Mouse (Mus musculus) mouse embryonic stem cell (cell line): ENCODE measurements around the gene Il6.
"Not testable (repeated sequence)": the region's sequence is repeated elsewhere in the genome, so short reads cannot be mapped to it uniquely, and the experiment has no call there.

Experiments used
- in situ Hi-C, 2 experiments: fragments of 300-500 bp; cut with MboI; formaldehyde crosslinking; loops; 1 replicate in 1 of 2; 3 replicates in 1 of 2; pipeline ENCODE4 v1.14.3; 2019 to 2020; ENCODE audit warnings: low sequenced_read_pairs in 2 of 2, low pct_unique_long_range_greater_than_20kb in 1 of 2, mixed read lengths in 1 of 2; ENCODE audit not compliant: unreplicated experiment in 1 of 2

Il6 gene

DNA sequence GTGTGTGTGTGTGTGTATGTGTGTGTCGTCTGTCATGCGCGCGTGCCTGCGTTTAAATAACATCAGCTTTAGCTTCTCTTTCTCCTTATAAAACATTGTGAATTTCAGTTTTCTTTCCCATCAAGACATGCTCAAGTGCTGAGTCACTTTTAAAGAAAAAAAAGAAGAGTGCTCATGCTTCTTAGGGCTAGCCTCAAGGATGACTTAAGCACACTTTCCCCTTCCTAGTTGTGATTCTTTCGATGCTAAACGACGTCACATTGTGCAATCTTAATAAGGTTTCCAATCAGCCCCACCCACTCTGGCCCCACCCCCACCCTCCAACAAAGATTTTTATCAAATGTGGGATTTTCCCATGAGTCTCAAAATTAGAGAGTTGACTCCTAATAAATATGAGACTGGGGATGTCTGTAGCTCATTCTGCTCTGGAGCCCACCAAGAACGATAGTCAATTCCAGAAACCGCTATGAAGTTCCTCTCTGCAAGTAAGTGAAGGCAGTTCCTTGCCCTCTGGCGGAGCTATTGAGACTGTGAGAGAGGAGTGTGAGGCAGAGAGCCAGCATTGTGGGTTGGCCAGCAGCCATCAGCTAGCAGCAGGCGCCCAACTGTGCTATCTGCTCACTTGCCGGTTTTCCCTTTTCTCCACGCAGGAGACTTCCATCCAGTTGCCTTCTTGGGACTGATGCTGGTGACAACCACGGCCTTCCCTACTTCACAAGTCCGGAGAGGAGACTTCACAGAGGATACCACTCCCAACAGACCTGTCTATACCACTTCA is at the start of gene Il6:
TSS of gene Il6 (plus strand) at position 389 of the 778 bp plus-strand sequence.
- in situ Hi-C loops = no loop called here

DNA sequence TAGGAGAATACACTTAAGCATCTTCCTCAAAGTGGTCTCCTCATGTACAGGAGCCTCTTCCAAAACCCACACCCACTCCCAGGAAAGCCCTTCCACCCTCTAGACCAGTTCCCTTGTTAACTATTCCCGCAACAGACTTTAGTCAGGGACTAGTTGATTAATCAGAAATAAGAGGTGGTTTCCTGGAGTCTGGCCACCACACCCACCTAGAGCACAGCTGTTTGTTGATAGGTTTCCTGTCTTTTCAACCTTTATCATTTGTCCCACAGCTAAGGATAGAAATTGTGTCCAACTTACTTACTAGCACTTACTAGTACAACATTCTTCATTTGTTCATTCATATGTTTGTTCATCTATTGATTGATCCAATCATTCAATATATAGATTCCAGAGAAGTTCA is 49.4 kb upstream of the Il6 start:
- in situ Hi-C loops = no loop called here

DNA sequence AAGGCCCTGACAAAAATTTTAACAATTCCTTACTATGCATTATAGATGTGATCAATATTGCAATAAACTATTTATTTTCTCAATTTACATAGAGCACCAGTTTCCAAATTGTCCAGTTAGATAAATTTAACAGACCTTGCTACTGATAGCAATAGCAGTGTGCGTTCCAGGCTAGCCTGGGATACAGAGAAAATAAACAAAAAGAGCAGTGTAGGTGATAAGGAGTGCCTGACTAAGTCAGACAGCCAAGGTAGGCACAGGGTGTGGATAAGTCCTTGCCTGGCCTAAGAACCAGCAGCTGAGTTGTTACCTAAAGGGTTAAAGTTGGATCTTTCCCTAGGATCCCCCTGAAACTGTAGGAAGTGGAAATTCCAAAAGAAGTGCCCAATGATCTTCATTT is 42.7 kb upstream of the Il6 start:
- in situ Hi-C loops = no loop called here

DNA sequence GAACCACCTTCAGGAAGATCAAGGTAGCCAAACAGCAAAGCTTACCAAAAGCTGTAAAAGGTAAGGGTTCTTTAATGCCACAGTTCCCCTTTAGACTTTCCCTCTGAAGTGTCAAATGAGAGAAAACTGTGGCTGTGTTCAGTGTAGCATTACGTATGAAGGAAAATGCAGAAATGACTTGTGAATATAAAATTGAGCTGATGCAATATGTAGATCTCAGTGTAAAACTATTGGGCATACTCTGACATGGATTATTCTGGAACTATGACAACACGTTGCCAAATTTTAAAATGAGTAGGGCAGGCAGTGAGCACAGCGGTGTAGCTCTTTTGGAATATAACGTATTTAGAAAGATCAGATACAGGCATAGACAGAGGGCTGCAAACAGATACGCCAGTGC is 40.1 kb upstream of the Il6 start:
- in situ Hi-C loops = no loop called here

DNA sequence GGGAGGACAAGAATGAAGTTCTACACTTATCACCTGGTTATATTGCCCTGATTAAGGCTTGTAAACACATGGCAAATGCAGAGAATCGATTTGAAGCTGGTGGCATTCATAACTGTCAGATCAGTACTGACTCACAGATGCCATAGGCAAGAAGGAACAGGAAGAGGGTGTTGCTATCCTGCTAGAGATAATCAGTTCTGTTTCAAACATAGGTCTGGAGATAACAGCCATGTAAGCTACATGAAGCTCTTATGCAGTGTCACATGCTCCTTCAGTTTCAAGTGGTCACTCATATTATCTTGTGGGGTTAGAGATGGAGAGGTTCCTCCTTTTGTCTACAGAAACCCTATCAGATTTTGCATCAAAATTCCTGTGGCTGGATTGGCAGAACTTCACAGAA is 39.4 kb upstream of the Il6 start:
- in situ Hi-C loops = no loop called here

DNA sequence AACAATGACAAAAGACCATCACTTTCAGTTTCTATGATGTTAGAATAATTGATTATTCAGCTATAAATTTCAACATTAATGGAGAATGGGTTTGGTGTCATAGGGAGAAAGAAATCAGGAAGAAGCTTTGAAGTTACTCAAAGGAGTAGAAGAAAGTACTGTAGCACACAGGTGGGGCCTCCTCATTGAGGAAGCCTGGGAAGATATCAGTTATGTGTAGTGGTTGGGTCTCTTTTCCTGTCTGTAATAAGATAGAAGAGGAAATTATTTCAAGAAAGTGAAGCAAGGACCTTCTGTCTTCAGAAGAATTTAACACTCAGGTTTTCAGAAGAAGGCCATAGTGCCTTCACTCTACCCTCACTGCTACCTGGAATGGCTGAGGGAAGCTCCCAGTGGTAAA is 38.8 kb upstream of the Il6 start:
- in situ Hi-C loops = no loop called here

DNA sequence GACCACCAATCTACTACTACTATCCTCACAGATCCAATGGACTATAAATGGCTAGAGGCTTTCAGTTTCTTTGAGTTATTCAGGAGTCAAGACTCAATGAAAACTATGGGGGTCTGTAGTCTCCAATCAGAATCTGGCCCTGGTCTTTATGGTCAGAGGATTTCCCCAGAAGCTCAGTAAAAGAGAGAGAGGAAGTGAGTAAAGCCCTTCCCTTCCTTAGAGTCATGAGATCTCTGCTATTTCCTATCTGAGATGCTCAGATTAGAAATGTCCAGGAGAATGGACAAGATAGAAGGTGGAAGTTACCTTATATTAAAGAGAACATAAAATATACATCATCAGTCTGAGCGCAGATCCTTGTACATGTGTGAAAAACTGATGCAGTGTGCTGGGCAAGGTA is 19.3 kb upstream of the Il6 start:
- in situ Hi-C loops = no loop called here

DNA sequence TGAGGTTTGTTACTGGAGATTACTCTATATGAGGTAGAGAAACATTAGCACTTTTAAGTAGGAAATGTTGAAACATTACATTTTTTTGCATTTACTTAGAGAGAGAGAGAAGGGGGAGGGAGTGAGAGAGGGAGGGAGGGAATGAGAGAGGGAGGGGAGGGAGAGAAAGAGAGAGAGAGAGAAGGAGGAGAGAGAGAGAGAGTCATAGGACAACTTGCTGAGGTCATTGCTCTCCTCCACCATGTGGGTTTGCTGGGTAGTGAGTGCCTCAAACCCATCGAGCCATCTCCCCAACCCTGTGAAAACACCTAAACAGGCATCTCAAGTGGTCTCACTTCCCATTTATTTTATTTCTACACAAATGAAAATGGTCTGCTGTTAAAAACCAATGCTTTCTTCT is 18.6 kb upstream of the Il6 start:
- in situ Hi-C loops = no loop called here

DNA sequence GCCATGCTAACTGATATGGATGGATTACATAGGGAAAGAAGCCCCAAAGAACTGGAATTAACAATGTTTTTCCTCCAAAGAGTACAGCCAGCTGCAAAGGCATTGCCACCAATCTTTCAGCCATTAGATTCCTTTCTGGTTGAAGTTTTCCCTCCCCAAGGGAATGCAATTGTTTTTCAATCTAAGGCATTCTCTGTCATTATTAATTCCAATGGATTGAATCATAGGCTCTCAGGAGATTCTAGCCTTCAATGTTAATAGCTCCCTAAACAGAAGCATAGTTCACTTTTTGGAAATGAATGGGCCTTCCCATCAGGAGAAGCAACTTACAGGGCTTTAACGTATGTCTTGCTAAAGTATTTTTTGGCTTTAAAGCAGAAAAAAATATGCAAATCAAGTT is 15.6 kb upstream of the Il6 start:
- in situ Hi-C loops = no loop called here

DNA sequence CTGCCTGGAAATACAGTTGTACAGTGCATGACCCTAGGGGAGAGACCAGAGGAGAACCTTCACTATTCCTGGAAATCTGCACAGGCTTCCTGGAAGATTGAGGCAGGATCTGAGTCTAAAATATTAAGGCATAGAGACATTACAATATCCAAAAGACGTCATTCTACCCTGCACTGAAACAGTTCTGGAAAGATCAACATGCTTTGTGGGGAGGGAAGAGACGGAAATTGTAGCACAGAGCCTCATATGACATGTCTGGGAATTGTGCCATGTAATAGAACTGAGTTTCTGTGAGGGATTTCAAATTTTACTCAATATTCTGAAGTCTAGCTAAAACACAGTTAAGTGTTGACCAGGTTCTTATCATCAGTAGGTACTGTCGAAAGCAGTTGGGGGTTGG is 12.0 kb upstream of the Il6 start:
- in situ Hi-C loops = no loop called here

DNA sequence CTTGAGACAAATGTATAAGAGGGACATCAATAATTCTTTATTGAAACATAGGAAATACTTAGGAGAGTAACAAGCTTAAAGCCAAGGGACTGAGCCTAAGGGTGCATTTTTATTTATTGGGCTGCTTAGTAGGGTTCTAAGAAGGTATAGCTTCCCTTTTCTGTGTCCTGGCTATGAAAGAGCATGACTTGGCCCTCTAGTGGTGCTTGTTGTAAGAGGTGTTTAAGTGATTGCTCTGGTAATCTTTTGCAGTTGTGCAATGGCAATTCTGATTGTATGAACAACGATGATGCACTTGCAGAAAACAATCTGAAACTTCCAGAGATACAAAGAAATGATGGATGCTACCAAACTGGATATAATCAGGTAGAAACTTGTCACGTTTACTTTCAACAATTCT is 1.7 kb downstream of the Il6 start:
- in situ Hi-C loops = no loop called here

DNA sequence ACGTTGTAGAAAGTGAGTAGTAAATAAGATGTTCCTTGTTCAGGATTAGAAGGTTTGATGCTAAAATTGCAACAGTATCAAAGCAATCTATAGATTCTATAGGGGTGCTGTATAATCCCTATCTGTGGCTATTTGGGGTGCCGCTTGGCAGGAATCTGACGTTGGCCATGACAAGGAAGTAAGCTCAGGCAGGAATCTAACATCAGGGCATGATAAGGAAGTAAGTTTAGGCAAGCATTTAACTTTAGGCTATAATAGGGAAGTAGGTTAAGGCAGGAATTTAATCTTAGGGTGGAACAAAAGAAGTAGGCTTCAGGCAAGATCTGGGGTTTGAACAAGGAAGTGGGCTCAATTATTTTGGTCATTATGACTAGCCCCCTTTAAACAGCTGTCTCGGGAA is 22.9 kb downstream of the Il6 start:
- in situ Hi-C loops = not testable (repeated sequence)

DNA sequence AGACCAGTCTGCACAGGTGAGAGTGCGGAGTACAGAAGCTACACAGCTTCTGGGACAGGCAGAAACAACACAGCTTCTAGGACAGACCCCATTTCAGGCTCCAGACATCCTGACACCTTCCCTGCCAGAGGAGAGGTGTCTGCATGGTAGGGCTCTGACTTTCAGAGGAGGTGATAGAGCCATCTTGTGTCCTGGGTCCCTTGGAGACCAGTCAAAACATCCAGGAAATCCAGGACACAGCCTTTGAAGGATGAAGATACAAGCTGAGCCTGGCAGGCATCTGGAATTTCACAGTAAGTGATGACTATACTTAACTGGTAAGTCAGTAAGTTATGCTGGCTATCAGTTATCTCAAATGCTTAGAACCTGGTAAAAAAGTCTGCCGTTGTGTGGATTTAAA is 24.2 kb downstream of the Il6 start:
- in situ Hi-C loops = not testable (repeated sequence)

DNA sequence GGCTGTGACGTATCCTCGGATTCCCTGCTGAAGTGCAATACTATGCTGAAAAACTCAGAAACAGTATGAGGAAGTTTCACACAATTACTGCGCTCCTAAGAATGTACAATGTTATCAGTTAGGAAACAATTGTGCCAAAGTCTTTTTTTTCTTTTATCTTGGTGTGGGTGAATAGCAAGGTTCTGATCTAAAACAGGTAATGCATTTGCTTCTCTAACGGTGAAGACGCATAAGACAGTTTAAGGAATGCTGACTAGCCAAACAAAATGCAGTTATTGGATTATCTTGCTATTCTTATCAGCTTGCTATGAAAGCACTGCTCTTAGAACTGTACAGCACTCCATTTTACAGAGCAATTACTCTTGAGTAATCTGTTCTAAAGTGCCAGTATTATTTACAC is 26.4 kb downstream of the Il6 start:
- in situ Hi-C loops = not testable (repeated sequence)

DNA sequence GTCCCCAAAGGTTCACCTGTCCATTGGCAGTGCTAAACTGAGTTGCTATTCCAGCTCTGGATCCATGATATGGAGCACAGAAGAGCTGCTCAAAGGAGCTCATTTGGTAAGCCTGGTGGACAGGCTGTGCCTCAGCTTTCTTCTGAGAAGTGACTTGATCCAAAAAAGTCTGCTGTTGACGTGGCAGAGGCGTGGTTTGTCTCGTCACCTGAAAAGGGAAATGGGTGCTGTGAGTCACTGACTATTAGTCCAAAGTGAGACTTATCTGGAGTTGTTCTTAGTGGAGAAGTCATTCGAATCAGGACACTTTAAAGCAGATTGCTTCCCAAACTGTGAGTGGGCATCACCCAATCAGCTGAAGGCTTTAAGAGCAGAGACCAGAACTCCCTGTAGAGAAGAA is 26.9 kb downstream of the Il6 start:
- in situ Hi-C loops = not testable (repeated sequence)

DNA sequence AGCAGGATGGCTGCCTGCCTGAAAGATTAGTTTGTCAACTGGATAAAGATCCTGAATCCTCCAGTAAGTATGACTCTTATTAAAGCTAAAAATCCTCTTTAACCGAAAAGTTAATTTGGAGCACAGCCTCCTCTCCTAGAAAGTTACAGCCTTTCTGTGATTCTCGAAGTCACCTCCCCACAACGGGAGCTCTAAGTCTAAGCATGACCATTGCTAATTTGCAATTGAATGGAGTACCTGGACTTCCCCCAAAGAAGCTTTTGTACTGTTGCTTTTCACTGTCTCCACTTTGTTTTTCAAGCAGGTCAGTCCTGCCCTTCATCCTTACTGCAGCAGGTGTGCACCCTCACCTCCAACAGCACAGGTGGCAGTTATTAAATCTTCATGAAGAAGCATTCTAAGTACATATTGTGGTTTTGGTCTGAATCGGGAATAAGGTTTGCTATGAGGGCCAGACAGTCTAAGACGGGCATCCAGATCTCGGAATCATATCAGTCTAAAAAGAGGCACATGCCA is 45.4 kb downstream of the Il6 start:
- in situ Hi-C loops = no loop called here

DNA sequence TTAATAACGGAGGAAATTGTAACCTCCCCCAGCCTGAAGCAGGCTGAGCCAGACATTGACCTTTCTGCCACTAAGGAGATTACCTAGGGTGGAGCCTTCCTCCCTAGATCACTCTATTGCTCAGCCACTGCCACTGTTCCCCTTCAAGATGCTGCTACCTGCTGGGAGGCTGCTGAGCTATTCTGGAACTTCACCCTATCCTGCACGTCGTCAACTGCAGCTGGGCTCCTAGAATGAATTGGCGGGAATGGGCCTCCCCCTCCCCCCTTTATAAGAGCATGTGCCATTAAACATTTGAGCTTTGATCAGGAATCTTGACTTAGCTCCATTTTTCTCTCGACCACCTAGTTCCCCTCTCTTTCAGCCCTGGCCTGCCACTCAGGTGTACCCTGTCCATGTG is 46.7 kb downstream of the Il6 start:
- in situ Hi-C loops = not testable (repeated sequence)

DNA sequence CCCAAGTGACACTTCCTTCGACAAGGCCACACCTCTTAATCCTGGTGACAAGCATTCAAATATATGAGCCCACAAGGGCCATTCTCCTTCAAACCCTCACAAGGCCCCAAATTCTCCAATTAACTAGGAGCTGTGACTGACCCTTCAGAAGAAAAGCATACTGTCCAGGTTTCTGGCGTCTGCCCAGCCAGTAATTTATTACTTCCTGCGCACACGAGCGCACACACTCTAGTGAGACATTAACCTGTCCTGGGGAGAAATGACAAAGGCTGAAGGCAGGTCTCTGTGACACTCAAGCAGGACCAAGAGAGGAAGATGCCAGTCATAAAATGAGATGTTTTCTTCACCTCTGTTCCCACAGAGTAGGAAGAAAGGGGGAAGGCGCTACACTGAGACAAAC is 54.8 kb downstream of the Il6 start:
- in situ Hi-C loops = no loop called here
